Mouse (Mus musculus) hindbrain, postnatal 0 days (tissue): ENCODE measurements around the gene Rassf1. TPM values are rescaled to one million over a fixed set of nuclear protein-coding genes. Genes with fewer than 3 reads are reported as not detected.
"Not testable (repeated sequence)": the region's sequence is repeated elsewhere in the genome, so short reads cannot be mapped to it uniquely, and the experiment has no call there.

ENCODE experiments used
- ATAC-seq: fragments of 200-750 bp; cut with Nextera tagmentation; 2 replicates; pipeline ENCODE4 v1.8.0; 2017; ENCODE audit warnings: mild to moderate bottlenecking, moderate TSS enrichment, moderate library complexity
- DNase-seq: peaks from one replicate; pipeline ENCODE4 v3.0.0-alpha.2; 2015; ENCODE audit warnings: low spot score
- H3K27ac ChIP-seq: fragments of 300-500 bp; sonication (generic); 2 replicates; pipeline ENCODE4 v1.5.1; 2014; ENCODE audit warnings: mild to moderate bottlenecking
- H3K27me3 ChIP-seq: fragments of 300-500 bp; sonication (generic); 2 replicates; pipeline ENCODE4 v1.6.1; 2014; ENCODE audit warnings: low read length, mixed read lengths; ENCODE audit not compliant: insufficient read depth
- H3K36me3 ChIP-seq: fragments of 300-500 bp; sonication (generic); 2 replicates; pipeline ENCODE4 v1.6.1; 2014; ENCODE audit warnings: low read length, mixed read lengths; ENCODE audit not compliant: insufficient read depth
- H3K4me1 ChIP-seq: fragments of 300-500 bp; sonication (generic); 2 replicates; pipeline ENCODE4 v1.6.1; 2014; ENCODE audit warnings: antibody characterized with exemption, low read length, mixed read lengths; ENCODE audit not compliant: insufficient read depth
- H3K4me2 ChIP-seq: fragments of 300-500 bp; sonication (generic); 2 replicates; pipeline ENCODE4 v1.6.1; 2014; ENCODE audit warnings: low read depth, mild to moderate bottlenecking, low read length, moderate library complexity, mixed read lengths
- H3K4me3 ChIP-seq: fragments of 300-500 bp; sonication (generic); 2 replicates; pipeline ENCODE4 v1.5.1; 2014; ENCODE audit warnings: low read length
- H3K9ac ChIP-seq: fragments of 300-500 bp; sonication (generic); replicated peaks from 2 replicates; pipeline ENCODE4 v1.6.1; 2014; ENCODE audit warnings: mild to moderate bottlenecking, low read length, moderate library complexity, mixed read lengths
- H3K9me3 ChIP-seq: fragments of 300-500 bp; sonication (generic); 2 replicates; pipeline ENCODE4 v1.6.1; 2016; ENCODE audit warnings: low read length, mixed read lengths
- CTCF ChIP-seq: IDR thresholded peaks from 2 replicates; pipeline ENCODE4 v1.5.1; 2016; ENCODE audit warnings: antibody characterized with exemption, control low read depth, low read depth
- WGBS: fragments of 180-500 bp; shearing (Covaris S2); extraction: QIAGEN DNeasy Blood & Tissue Kit; methylation state at CpG from one replicate; pipeline ENCODE4 v1.1.7; 2014; 5-methylcytosine and 5-hydroxymethylcytosine counted together
- polyA plus RNA-seq: library from polyadenylated mRNA; unstranded; fragments of >200 nt; fragmentation: Nextera tagmentation; extraction: Ambion mirVana; gene quantifications from 2 replicates; pipeline ENCODE4 v1.2.1, GENCODE M21; 2015
- total RNA-seq: library from RNA; depleted of rRNA; stranded (reverse); fragments of >200 nt; gene quantifications from 2 replicates; pipeline ENCODE4 v1.2.3, GENCODE M21; 2014

Rassf1 gene
- total and polyA plus RNA-seq, 2 experiments from 2014 or later, result 17.6 to 30.3 TPM

DNA sequence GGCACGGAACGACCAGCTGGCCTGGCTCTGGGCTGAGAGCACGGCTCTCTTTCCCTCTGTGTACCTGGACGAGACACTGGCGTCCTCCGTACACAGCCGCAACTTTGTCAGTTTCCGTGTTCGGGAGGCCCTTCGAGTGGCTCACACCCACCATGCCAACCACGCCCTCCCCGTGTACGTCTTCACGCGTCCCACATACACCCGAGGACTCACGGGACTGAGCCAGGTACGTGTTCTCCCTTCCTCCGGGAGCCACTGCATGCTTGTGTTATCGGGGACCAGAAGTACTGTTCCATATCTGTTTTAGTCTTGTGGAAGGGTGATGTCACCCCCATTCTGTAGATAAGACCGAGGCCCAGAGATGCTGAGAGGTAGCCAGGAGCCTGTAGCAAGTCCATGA, 19.5 kb downstream of the Rassf1 start:
- Histone ChIP-seq H3K27ac (no peak overlapping the region), H3K4me1 (peaks cover 21% of the 10 kb centered on the region), H3K36me3 (peaks cover 21% of the 10 kb centered on the region; the same call in 1 of the 2 replicates), H3K4me2 (peak overlapping the region; percentile 83), H3K9me3 (no peaks in the 10 kb centered on the region), H3K9ac (peak overlapping the region; percentile 17; the same call in 1 of the 2 replicates), H3K4me3 (peak overlapping the region; percentile 82; the same call in 1 of the 2 replicates), H3K27me3 (no peaks in the 10 kb centered on the region)
- WGBS, result 94% methylated on average over 21 of the region's 21 CpGs
- no peak for TF ChIP-seq CTCF
- DNase-seq, result no peak
- no peak for ATAC-seq

GRCm38 (mm10) chr9:107571534-107572326, 20.4 kb downstream of the Rassf1 start:
- H3K36me3 ChIP-seq, result peaks cover 21% of the 10 kb centered on the region; the same call in 1 of the 2 replicates
- ATAC-seq (no peak), DNase-seq (no peak)
- no peaks in the 10 kb centered on the region for H3K27me3 ChIP-seq
- no peaks in the 10 kb centered on the region for H3K9me3 ChIP-seq
- no peak overlapping the region for H3K27ac ChIP-seq
- no peak for TF ChIP-seq CTCF
- H3K9ac ChIP-seq, result 0 out of 2 replicates have a peak overlapping the region, but pooled peaks have one; percentile 17
- 0 out of 2 replicates have a peak overlapping the region, but pooled peaks have one; percentile 83 for H3K4me2 ChIP-seq
- 93% methylated on average over 22 of the region's 22 CpGs for WGBS
- no peak overlapping the region for H3K4me3 ChIP-seq
- H3K4me1 ChIP-seq, result peaks cover 21% of the 10 kb centered on the region

DNA sequence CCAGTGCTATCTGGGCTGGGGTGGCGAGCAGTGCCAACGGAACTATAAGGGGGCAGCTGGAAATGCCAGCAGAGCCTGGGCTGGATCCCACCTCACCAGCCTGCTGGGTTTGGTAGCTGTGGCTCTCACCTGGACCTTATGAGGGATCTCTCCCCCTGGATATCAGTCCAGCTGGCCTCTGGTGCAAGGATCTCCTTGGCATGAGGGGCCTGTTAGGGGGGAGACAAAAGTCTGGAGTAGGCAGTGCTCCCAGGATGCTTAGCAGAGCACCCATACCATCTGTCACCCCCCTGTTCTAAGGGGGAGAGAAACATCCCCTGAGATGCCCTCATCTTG, 20.9 kb downstream of the Rassf1 start:
- no peak overlapping the region for H3K27ac ChIP-seq

DNA sequence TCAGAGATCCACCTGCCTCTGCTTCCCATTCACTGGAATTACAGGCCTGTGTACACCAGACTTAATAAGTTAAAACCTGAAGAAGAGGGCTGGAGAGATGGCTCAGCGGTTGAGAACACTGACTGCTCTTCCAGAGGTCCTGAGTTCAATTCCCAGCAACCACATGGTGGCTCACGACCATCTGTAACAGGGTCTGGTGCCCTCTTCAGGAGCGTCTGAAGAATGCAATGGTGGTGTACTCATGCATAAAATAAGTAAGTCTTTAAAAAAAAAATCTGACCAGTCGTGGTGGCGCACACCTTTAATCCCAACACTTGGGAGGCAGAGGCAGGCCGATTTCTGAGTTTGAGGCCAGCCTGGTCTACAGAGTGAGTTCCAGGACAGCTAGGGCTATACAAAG, 22.4 kb downstream of the Rassf1 start:
- not testable (repeated sequence) for H3K27me3 ChIP-seq, DNase-seq, H3K9ac ChIP-seq, H3K4me3 ChIP-seq, H3K9me3 ChIP-seq, ATAC-seq, H3K27ac ChIP-seq, H3K4me2 ChIP-seq
- peaks cover 14% of the 10 kb centered on the region for H3K4me1 ChIP-seq
- peaks cover 21% of the 10 kb centered on the region; the same call in 1 of the 2 replicates for H3K36me3 ChIP-seq
- WGBS, result 80% methylated on average over 6 of the region's 6 CpGs

More for the DNA sequence above, 20.9 kb downstream of the Rassf1 start:
- Histone ChIP-seq H3K9me3 (no peaks in the 10 kb centered on the region), H3K27me3 (no peaks in the 10 kb centered on the region), H3K4me2 (no peak overlapping the region), H3K4me1 (peaks cover 21% of the 10 kb centered on the region), H3K9ac (no peak overlapping the region), H3K36me3 (peaks cover 21% of the 10 kb centered on the region; the same call in 1 of the 2 replicates), H3K4me3 (no peak overlapping the region)
- no peak for DNase-seq
- no peak for TF ChIP-seq CTCF
- no peak for ATAC-seq
- WGBS, result 92% methylated on average over 2 of the region's 2 CpGs

GRCm38 (mm10) chr9:107575579-107576356, 24.4 kb downstream of the Rassf1 start:
- DNase-seq, result no peak
- Histone ChIP-seq H3K4me2 (no peak overlapping the region), H3K27me3 (no peaks in the 10 kb centered on the region), H3K9ac (no peak overlapping the region), H3K4me1 (peaks cover 6% of the 10 kb centered on the region; the same call in 1 of the 2 replicates), H3K9me3 (no peaks in the 10 kb centered on the region), H3K27ac (peak overlapping the region; percentile 73; the same call in 1 of the 2 replicates), H3K36me3 (peaks cover 21% of the 10 kb centered on the region; the same call in 1 of the 2 replicates), H3K4me3 (no peak overlapping the region)
- no peak for TF ChIP-seq CTCF
- WGBS, result 81% methylated on average over 14 of the region's 14 CpGs
- ATAC-seq, result no peak

DNA sequence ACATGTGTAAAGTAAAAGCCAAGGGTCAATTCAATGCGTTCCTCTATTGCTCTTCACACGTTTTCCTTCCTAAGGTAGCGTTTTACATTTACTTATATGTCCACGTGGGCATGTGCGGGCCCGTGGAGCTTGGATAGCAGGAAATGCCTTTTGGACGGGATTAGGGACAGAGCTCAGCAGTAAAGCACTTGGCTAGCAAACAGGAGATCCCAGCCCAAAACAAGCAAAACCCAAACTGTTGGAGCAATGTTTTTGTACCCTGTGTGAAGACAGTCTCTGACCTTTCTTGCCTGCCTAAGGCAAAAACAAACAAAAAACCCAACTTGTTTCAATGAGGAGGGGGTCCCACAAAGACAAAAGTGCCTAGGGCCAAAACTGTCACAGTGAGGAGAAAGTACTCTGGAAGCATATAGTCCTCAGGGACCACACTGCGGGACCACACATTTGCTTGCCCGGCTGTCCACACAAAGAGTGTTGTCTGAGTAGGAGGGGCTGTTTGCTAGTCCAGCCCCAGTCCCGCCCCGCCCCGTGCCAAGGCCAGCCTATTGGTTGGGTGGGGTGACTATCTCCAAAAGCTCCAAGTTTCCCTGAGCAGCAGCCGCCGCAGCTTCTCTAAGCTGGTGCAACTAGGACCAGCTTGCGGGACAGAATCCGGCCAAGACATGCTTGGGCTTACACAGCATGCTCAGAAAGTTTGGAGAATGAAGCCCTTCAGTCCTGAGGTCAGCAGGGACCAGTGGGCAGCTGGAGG, 25.2 kb downstream of the Rassf1 start, which contains the start of gene Hyal1:
Gene Hyal1, plus strand, starts transcription at position 571 of the 751 bp plus-strand sequence.
- Histone ChIP-seq H3K4me1 (peaks cover 9% of the 10 kb centered on the region; the same call in 1 of the 2 replicates), H3K4me2 (peak within 1 kb of the TSS; percentile 40), H3K36me3 (peaks cover 18% of the 10 kb centered on the region; the same call in 1 of the 2 replicates), H3K4me3 (0 out of 2 replicates have a peak within 1 kb of the TSS, but pooled peaks have one; percentile 6), H3K9ac (no peak within 1 kb of the TSS), H3K9me3 (no peaks in the 10 kb centered on the region), H3K27ac (peak within 1 kb of the TSS; percentile 73), H3K27me3 (no peaks in the 10 kb centered on the region)
- no peak for TF ChIP-seq CTCF
- ATAC-seq, result peak; percentile 81
- peak; percentile 78 for DNase-seq
- WGBS, result 21% methylated on average over 16 of the region's 16 CpGs
